Mouse (Mus musculus) Patski (cell line): ENCODE measurements at regions not wholly inside any gene's neighbourhood (a gene's known extent, or its start where the extent isn't known, plus 50 kb on each side); places are given as distances from the start of the nearest gene placed in this dataset.

ENCODE experiments used
- ATAC-seq: fragments of 100-300 bp; one replicate; pipeline ENCODE4 v1.8.0; 2021
- CTCF ChIA-PET: fragments of 350-600 bp; sonication (Branson Sonifier 250); formaldehyde crosslinking; loops from one replicate; lab custom pipeline; 2022; ENCODE audit warnings: inconsistent platforms; lab: Charles Lee
- POLR2A ChIA-PET: fragments of 350-600 bp; sonication (Branson Sonifier 250); formaldehyde crosslinking; loops from one replicate; lab custom pipeline; 2022; ENCODE audit warnings: antibody characterized with exemption, inconsistent platforms; lab: Charles Lee
- DNase-seq: peaks from one replicate; pipeline ENCODE4 v3.0.0-alpha.2; 2011; ENCODE audit warnings: low read depth, low spot score
- H3K27me3 ChIP-seq: fragments of 371-371 bp; one replicate; pipeline ENCODE4 v1.5.1; 2021
- CTCF ChIP-seq: fragments of 100-300 bp; IDR thresholded peaks from one replicate; pipeline ENCODE4 v1.5.1; 2021
- in situ Hi-C: fragments of 300-500 bp; cut with MboI; formaldehyde crosslinking; loops from 3 replicates; pipeline ENCODE4 v1.11.1; 2018; ENCODE audit warnings: low pct_unique_long_range_greater_than_20kb, mixed read lengths

DNA sequence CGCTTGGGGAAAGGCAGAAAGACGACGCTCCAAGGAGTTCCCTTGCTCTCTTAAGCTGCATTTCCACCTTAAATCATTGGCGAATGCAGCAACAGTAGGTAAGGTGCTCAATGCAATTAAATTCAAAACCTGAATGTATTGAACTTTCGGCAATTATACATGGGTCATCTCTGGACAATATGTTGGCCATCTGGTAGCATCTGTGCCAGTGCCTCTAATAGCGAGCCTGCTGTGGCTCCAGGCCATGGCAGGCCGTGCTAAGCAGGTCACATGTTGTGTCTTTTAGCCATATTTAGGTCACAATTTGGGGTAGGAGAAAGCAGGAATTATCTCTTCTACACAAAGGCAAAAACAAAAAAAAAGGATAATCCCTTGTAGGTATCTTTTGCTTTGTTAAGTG, 462.8 kb downstream of the Gtdc1 start:
- DNase-seq (no peak), ATAC-seq (no peak)
- ChIA-PET POLR2A (no interaction called here), CTCF (no interaction called here)
- TF ChIP-seq CTCF = no peak
- peaks cover 18% of the 10 kb centered on the region for H3K27me3 ChIP-seq
- in situ Hi-C loops = no loop called here

- no peak for ATAC-seq
- H3K27me3 ChIP-seq = peaks cover 21% of the 10 kb centered on the region
- in situ Hi-C loops = no loop called here
- ChIA-PET CTCF (interaction anchor here (1.7 kb wide), 1 partner anchor 15 kb away, joined by 7 read pairs; no protein-coding TSS in a partner anchor), POLR2A (interaction anchor here (0.6 kb wide), 1 partner anchor 25 kb away, joined by 3 read pairs; no protein-coding TSS in a partner anchor)
- no peak for TF ChIP-seq CTCF
- no peak for DNase-seq
Observed at GRCm38 (mm10) chr2:44462619-44463329, 464.7 kb downstream of the Gtdc1 start.

GRCm38 (mm10) chr2:44461289-44462250, 465.9 kb downstream of the Gtdc1 start:
- in situ Hi-C loops = no loop called here
- ChIA-PET CTCF (interaction anchor here (0.9 to 1.7 kb wide), 2 partner anchors 11 to 14 kb away, joined by 3 to 7 read pairs; no protein-coding TSS in a partner anchor), POLR2A (no interaction called here)
- ATAC-seq (no peak), DNase-seq (no peak)
- H3K27me3 ChIP-seq = peaks cover 21% of the 10 kb centered on the region
- no peak for TF ChIP-seq CTCF

GRCm38 (mm10) chr2:44449471-44449870, 478.0 kb downstream of the Gtdc1 start:
- ChIA-PET POLR2A (no interaction called here), CTCF (no interaction called here)
- in situ Hi-C loops = no loop called here
- ATAC-seq (no peak), DNase-seq (no peak)
- peaks cover 3% of the 10 kb centered on the region for H3K27me3 ChIP-seq
- TF ChIP-seq CTCF = no peak
